Mouse (Mus musculus) heart, embryonic 10.5 days (tissue): ENCODE results near the gene Prdm16. TPM values are rescaled to one million over a fixed set of nuclear protein-coding genes. Genes with fewer than 3 reads are reported as not detected.

Experiments
- DNase-seq: peaks from one replicate; pipeline ENCODE4 v3.0.0-alpha.2; 2017; ENCODE audit warnings: low spot score
- H3K27ac ChIP-seq: fragments of 300-500 bp; sonication (generic); 2 replicates; pipeline ENCODE4 v1.5.1; 2016; ENCODE audit warnings: mild to moderate bottlenecking
- H3K27me3 ChIP-seq: fragments of 300-500 bp; sonication (generic); 2 replicates; pipeline ENCODE4 v1.6.1; 2016; ENCODE audit warnings: mild to moderate bottlenecking; ENCODE audit not compliant: poor library complexity, insufficient read depth, severe bottlenecking
- H3K36me3 ChIP-seq: fragments of 300-500 bp; sonication (generic); 2 replicates; pipeline ENCODE4 v1.6.1; 2016; ENCODE audit warnings: mild to moderate bottlenecking, moderate library complexity
- H3K4me1 ChIP-seq: fragments of 300-500 bp; sonication (generic); 2 replicates; pipeline ENCODE4 v1.6.1; 2016; ENCODE audit warnings: mild to moderate bottlenecking
- H3K4me3 ChIP-seq: fragments of 300-500 bp; sonication (generic); 2 replicates; pipeline ENCODE4 v1.5.1; 2016; ENCODE audit warnings: mild to moderate bottlenecking, moderate library complexity
- H3K9me3 ChIP-seq: fragments of 300-500 bp; sonication (generic); 2 replicates; pipeline ENCODE4 v1.6.1; 2016; ENCODE audit warnings: mild to moderate bottlenecking, moderate library complexity
- WGBS: fragments of 180-500 bp; shearing (Covaris S2); methylation state at CpG from one replicate; pipeline ENCODE4 v1.1.7; 2016; 5-methylcytosine and 5-hydroxymethylcytosine counted together
- polyA plus RNA-seq: library from polyadenylated mRNA; unstranded; fragments of >200 nt; fragmentation: Nextera tagmentation; extraction: Ambion mirVana; gene quantifications from 2 replicates; pipeline ENCODE4 v1.2.1, GENCODE M21; 2016

The Prdm16 gene
- polyA plus RNA-seq, 1 experiment from 2014 or later: 13.9 TPM

GRCm38 (mm10) chr4:154378876-154379275 lies 257.8 kb downstream of the Prdm16 start:
- no peak for DNase-seq
- Histone ChIP-seq H3K4me3 (no peak overlapping the region), H3K27me3 (peaks cover 59% of the 10 kb centered on the region), H3K27ac (no peak overlapping the region), H3K9me3 (no peaks in the 10 kb centered on the region), H3K4me1 (0 out of 2 replicates have a peak, but pooled peaks cover 4% of the 10 kb centered on the region), H3K36me3 (no peaks in the 10 kb centered on the region)
- 94% methylated on average over 2 of the region's 2 CpGs for whole genome bisulfite sequencing

GRCm38 (mm10) chr4:154375939-154376625 lies 260.6 kb downstream of the Prdm16 start:
- Histone ChIP-seq H3K36me3 (no peaks in the 10 kb centered on the region), H3K27ac (no peak overlapping the region), H3K27me3 (peaks cover 57% of the 10 kb centered on the region), H3K9me3 (no peaks in the 10 kb centered on the region), H3K4me3 (no peak overlapping the region), H3K4me1 (peaks cover 21% of the 10 kb centered on the region)
- DNase-seq: no peak
- WGBS: 80% methylated on average over 10 of the region's 10 CpGs

DNA sequence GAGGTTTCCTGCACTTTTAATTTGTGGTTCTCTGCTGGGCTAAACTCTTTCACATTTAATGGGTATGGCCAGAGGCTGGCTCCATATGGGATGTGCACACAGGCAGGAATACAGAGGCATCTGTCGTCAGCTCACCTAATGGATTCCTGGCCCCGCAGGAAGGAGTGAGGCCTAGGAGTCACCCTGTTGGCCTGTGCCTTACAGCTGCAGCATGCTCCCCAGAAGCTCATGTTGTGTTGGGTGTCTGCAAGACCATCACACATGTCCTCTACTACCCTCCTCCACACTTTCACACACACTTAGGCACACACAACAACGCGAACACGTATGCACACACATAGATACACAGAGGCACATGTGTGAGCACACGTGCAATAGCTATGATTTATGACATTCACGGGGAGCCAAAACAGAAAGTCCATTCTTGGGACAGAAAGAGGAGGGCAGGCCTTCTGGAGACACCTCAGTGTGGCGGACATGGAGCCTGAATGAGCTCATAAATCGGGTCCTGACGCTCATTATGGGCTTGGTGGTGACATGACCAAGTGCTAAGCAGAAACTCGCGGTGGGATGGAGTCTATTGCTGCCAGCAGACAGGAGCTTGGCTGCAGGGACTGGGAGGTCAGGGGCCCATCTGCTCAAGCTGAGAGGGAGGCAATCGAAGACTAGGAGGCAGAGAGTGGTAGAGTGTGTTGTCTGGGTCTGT lies 265.0 kb downstream of the Prdm16 start:
- Histone ChIP-seq H3K36me3 (no peaks in the 10 kb centered on the region), H3K4me3 (no peak overlapping the region), H3K9me3 (no peaks in the 10 kb centered on the region), H3K4me1 (peaks cover 52% of the 10 kb centered on the region), H3K27me3 (peaks cover 60% of the 10 kb centered on the region), H3K27ac (0 out of 2 replicates have a peak overlapping the region, but pooled peaks have one; percentile 30)
- no peak for DNase-seq
- WGBS: 67% methylated on average over 13 of the region's 13 CpGs

DNA sequence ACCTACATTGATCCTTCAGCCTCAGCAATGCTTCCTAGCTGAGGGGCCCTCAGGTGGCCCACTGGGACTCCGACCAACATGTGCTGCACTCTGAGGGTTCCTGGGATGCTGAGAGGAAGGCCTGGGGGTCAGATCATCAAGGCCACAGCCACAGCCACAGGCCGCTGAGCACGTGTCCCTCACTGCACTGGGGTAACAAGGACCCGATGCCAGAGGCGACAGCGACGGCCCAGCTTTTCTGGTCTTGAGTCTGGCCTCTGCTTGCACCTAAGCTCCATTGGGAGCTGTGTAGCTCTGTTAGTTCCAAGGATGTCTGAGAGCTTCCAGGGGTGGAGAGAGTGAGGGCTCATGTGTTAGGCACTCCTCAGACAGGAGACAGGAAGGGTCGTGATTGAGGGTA lies 265.8 kb downstream of the Prdm16 start:
- peak overlapping the region; percentile 67; the same call in 1 of the 2 replicates for H3K27ac ChIP-seq
- no peak overlapping the region for H3K4me3 ChIP-seq
- no peaks in the 10 kb centered on the region for H3K9me3 ChIP-seq
- no peak for DNase-seq
- peaks cover 67% of the 10 kb centered on the region for H3K27me3 ChIP-seq
- H3K36me3 ChIP-seq: no peaks in the 10 kb centered on the region
- WGBS: 69% methylated on average over 8 of the region's 8 CpGs
- H3K4me1 ChIP-seq: peaks cover 48% of the 10 kb centered on the region

GRCm38 (mm10) chr4:154369089-154369488 lies 267.6 kb downstream of the Prdm16 start:
- Histone ChIP-seq H3K4me1 (peaks cover 48% of the 10 kb centered on the region), H3K9me3 (no peaks in the 10 kb centered on the region), H3K27ac (peak overlapping the region; percentile 6), H3K4me3 (no peak overlapping the region), H3K27me3 (peaks cover 71% of the 10 kb centered on the region), H3K36me3 (peaks cover 5% of the 10 kb centered on the region; the same call in 1 of the 2 replicates)
- DNase-seq: no peak
- WGBS: 60% methylated on average over 5 of the region's 5 CpGs

DNA sequence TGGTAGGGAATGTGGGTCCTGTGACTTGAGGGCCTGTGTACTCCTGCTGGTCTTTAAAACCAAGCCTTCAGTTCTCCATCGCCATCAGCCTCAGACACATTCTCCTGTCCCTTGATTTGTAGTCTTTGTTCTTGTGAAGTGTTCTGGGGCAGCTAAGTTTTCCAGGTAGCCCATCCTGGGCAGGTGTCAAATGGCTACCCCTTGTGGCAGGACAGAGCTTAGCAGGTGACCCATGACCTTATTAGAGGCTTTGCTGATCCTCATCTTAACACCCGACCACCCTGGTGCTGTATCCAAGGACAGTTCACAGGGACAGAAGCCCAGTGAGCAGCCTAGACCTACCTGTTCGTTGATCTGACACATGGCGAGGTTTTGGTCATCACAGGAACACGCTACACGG lies 269.8 kb downstream of the Prdm16 start:
- H3K9me3 ChIP-seq: no peaks in the 10 kb centered on the region
- peak overlapping the region; percentile 29; the same call in 1 of the 2 replicates for H3K27ac ChIP-seq
- H3K4me1 ChIP-seq: peaks cover 47% of the 10 kb centered on the region
- H3K4me3 ChIP-seq: no peak overlapping the region
- peaks cover 5% of the 10 kb centered on the region; the same call in 1 of the 2 replicates for H3K36me3 ChIP-seq
- no peak for DNase-seq
- WGBS: 79% methylated on average over 6 of the region's 6 CpGs
- H3K27me3 ChIP-seq: peaks cover 67% of the 10 kb centered on the region

- 94% methylated on average over 2 of the region's 2 CpGs for WGBS
These were observed 271.9 kb downstream of the Prdm16 start for GRCm38 (mm10) chr4:154364752-154365151.

GRCm38 (mm10) chr4:154360850-154361249 lies 275.8 kb downstream of the Prdm16 start:
- 90% methylated on average over 3 of the region's 3 CpGs for WGBS
- Histone ChIP-seq H3K36me3 (peaks cover 5% of the 10 kb centered on the region; the same call in 1 of the 2 replicates), H3K4me1 (peaks cover 42% of the 10 kb centered on the region), H3K27me3 (peaks cover 51% of the 10 kb centered on the region), H3K9me3 (no peaks in the 10 kb centered on the region), H3K4me3 (no peak overlapping the region), H3K27ac (no peak overlapping the region)
- DNase-seq: no peak

More at GRCm38 (mm10) chr4:154364752-154365151, 271.9 kb downstream of the Prdm16 start:
- DNase-seq: no peak
- Histone ChIP-seq H3K4me3 (no peak overlapping the region), H3K27ac (no peak overlapping the region), H3K27me3 (peaks cover 53% of the 10 kb centered on the region), H3K36me3 (peaks cover 5% of the 10 kb centered on the region; the same call in 1 of the 2 replicates), H3K4me1 (peaks cover 38% of the 10 kb centered on the region), H3K9me3 (no peaks in the 10 kb centered on the region)

- peak overlapping the region; percentile 83; the same call in 1 of the 2 replicates for H3K27ac ChIP-seq
- H3K4me3 ChIP-seq: no peak overlapping the region
- H3K36me3 ChIP-seq: peaks cover 1% of the 10 kb centered on the region; the same call in 1 of the 2 replicates
- no peaks in the 10 kb centered on the region for H3K9me3 ChIP-seq
- no peak for DNase-seq
- H3K27me3 ChIP-seq: peaks cover 47% of the 10 kb centered on the region
- WGBS: 78% methylated on average over 6 of the region's 7 CpGs
- H3K4me1 ChIP-seq: peaks cover 42% of the 10 kb centered on the region
These were observed 276.2 kb downstream of the Prdm16 start for GRCm38 (mm10) chr4:154360441-154360840.

DNA sequence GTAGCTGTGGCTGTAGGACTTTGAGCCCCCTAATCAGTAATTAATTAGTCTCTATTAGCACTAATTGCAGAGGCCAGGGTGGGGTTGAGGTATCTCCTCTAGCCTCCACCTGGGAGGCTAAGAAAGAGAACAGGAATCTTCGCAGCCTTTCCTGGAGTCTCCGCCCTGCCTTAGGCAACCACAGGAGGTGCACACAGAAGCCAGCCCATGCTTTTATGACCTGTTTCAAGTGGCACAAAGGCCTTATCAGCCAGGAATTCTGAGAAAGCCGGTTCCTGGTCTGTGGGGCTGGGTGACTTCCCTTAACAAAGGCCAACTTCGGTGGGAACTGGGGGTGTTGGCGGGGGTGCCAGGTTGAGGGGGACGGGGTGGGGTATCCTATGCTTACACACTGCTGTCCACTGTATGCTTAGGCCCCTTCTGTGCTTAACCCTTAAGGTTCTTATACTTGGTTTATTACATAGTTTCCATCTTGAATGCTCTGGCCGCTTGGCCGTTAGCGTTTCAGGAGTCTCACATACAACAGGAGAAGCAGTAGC lies 276.8 kb downstream of the Prdm16 start:
- DNase-seq: no peak
- 73% methylated on average over 9 of the region's 9 CpGs for WGBS

GRCm38 (mm10) chr4:154358816-154359215 lies 277.9 kb downstream of the Prdm16 start:
- Histone ChIP-seq H3K9me3 (no peaks in the 10 kb centered on the region), H3K27ac (peak overlapping the region; percentile 83), H3K36me3 (peaks cover 6% of the 10 kb centered on the region; the same call in 1 of the 2 replicates), H3K4me1 (peaks cover 41% of the 10 kb centered on the region), H3K4me3 (no peak overlapping the region), H3K27me3 (peaks cover 46% of the 10 kb centered on the region)
- 39% methylated on average over 11 of the region's 11 CpGs for WGBS
- DNase-seq: no peak

More for the DNA sequence above, 276.8 kb downstream of the Prdm16 start:
- no peak overlapping the region for H3K4me3 ChIP-seq
- H3K4me1 ChIP-seq: peaks cover 42% of the 10 kb centered on the region
- H3K27me3 ChIP-seq: peaks cover 44% of the 10 kb centered on the region
- 0 out of 2 replicates have a peak, but pooled peaks cover 4% of the 10 kb centered on the region for H3K36me3 ChIP-seq
- no peaks in the 10 kb centered on the region for H3K9me3 ChIP-seq
- H3K27ac ChIP-seq: peak overlapping the region; percentile 83

- Histone ChIP-seq H3K4me3 (no peak overlapping the region), H3K27me3 (peaks cover 45% of the 10 kb centered on the region), H3K4me1 (peaks cover 38% of the 10 kb centered on the region), H3K36me3 (peaks cover 6% of the 10 kb centered on the region; the same call in 1 of the 2 replicates), H3K9me3 (no peaks in the 10 kb centered on the region), H3K27ac (peak overlapping the region; percentile 83)
- WGBS: 30% methylated on average over 5 of the region's 5 CpGs
- no peak for DNase-seq
These were observed 278.3 kb downstream of the Prdm16 start for GRCm38 (mm10) chr4:154358370-154358769.

DNA sequence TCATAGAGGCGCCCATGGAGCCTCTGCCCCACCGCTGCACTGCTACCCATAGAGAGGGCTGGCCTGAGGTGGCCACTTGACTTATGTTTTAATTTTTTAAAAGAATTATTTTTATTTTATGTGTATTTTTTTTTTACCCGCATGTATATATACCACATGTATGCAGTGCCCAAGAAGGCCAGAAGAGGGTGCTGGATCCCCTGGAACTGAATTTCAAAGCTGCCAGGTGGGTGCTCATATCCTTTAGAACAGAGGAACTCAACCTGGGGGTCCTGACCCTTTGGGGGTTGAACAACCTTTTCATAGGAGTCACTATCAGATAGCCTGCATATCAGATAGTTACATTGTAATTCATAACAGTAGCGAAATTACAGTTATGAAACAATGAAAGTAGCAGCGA lies 281.3 kb downstream of the Prdm16 start:
- H3K27me3 ChIP-seq: peaks cover 45% of the 10 kb centered on the region
- peaks cover 49% of the 10 kb centered on the region for H3K4me1 ChIP-seq
- H3K9me3 ChIP-seq: no peaks in the 10 kb centered on the region
- peaks cover 6% of the 10 kb centered on the region; the same call in 1 of the 2 replicates for H3K36me3 ChIP-seq
- DNase-seq: no peak
- H3K4me3 ChIP-seq: no peak overlapping the region
- 91% methylated on average over 5 of the region's 5 CpGs for WGBS
- no peak overlapping the region for H3K27ac ChIP-seq
